ENCODE assay signal across 8 mouse cellular contexts in the genomic region with DNA sequence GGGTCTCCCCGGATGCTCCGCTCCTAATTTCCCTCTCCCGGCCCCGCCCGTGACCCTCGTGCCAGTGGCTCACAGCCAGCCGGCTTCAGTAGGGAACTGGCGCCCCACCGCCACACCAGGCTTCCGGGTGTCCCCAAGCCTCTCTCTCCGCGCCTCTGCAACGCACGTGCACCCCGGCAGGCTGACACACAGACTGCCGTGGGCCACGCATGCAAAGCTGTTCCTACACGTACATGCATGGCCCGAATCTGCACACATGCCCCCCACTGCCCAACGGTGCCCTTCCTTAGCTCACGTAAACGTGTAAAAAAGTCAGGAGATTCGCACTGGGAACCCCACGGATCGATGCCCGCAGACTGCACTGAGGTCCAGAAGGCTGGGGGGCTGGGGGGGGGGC. TPM values are rescaled to one million over a fixed set of nuclear protein-coding genes. Genes with fewer than 3 reads are reported as not detected.
DNase-seq lines count a peak whose midpoint lies in the region; ATAC-seq lines count a peak whose summit lies in the region.
"Had no signal": no experiment of that assay in that cellular context is flagged by ENCODE, and none has a peak within 500 bp of the region (broad histone marks: within the 10 kb centered on the region; RNA-seq: fewer than 3 reads in every experiment).

No protein-coding gene starts in this region.

- peaks cover 14% of the 10 kb centered on the region for H3K4me1 ChIP-seq in limb, embryonic 11.5 days (ENCODE audit: control insufficient read depth, insufficient read depth, low read length)
- H3K4me1 ChIP-seq in midbrain, embryonic 11.5 days (ENCODE audit: control insufficient read depth, insufficient read depth, low read length): peaks cover 7% of the 10 kb centered on the region; the same call in 1 of the 2 replicates

- H3K9me3 ChIP-seq in limb, embryonic 11.5 days (ENCODE audit: control insufficient read depth, low read length): no peaks in the 10 kb centered on the region
- H3K9me3 ChIP-seq in midbrain, embryonic 11.5 days (ENCODE audit: control insufficient read depth, low read length): no peaks in the 10 kb centered on the region

- peak overlapping the region; percentile 85 for H3K4me3 ChIP-seq in limb, embryonic 11.5 days (ENCODE audit: low read depth, low read length)
- peak overlapping the region; percentile 75 for H3K4me3 ChIP-seq in midbrain, embryonic 11.5 days (ENCODE audit: low read depth, low read length)

- no peaks in the 10 kb centered on the region for H3K27me3 ChIP-seq in limb, embryonic 11.5 days (ENCODE audit: control insufficient read depth, insufficient read depth, low read length)
- peaks cover 4% of the 10 kb centered on the region; the same call in 1 of the 2 replicates for H3K27me3 ChIP-seq in midbrain, embryonic 11.5 days (ENCODE audit: control insufficient read depth, insufficient read depth, low read length)

- H3K4me2 ChIP-seq in limb, embryonic 11.5 days (ENCODE audit: low read depth, severe bottlenecking): peak overlapping the region; percentile 97
- H3K4me2 ChIP-seq in midbrain, embryonic 11.5 days: peak overlapping the region; percentile 96

- under 1% methylated on average over 26 of the region's 26 CpGs for WGBS in limb, embryonic 11.5 days
- WGBS in midbrain, embryonic 11.5 days: 0% methylated on average over 26 of the region's 26 CpGs

- 0 out of 2 replicates have a peak, but pooled peaks have one; percentile 10 for ATAC-seq in limb, embryonic 11.5 days (ENCODE audit: insufficient number of reproducible peaks, low FRiP score, low TSS enrichment, low read depth)
- no peak for ATAC-seq in midbrain, embryonic 11.5 days (ENCODE audit: low FRiP score)

- H3K9ac ChIP-seq in limb, embryonic 11.5 days (ENCODE audit: low read length): peak overlapping the region; percentile 84
- peak overlapping the region; percentile 85 for H3K9ac ChIP-seq in midbrain, embryonic 11.5 days (ENCODE audit: low read length)

- DNase-seq in adipocyte (ENCODE audit: low spot score): peak; percentile 61
- peak; percentile 64 to 65 for DNase-seq in cerebellum, postnatal 10 days
- peak; percentile 65 for DNase-seq in gastrocnemius, postnatal 25 days
- peak; percentile 79 for DNase-seq in induced T-regulatory cell, adult 2 months (ENCODE audit: low read depth)
- DNase-seq in limb, embryonic 11.5 days (ENCODE audit: low spot score): peak; percentile 62
- DNase-seq in midbrain, embryonic 11.5 days (ENCODE audit: low spot score, missing footprints): no peak
- DNase-seq in spleen, adult 18-20 months: peak; percentile 58 to 61

- peaks cover 7% of the 10 kb centered on the region for H3K36me3 ChIP-seq in limb, embryonic 11.5 days (ENCODE audit: control insufficient read depth, insufficient read depth, low read length)
- H3K36me3 ChIP-seq in midbrain, embryonic 11.5 days (ENCODE audit: control insufficient read depth, insufficient read depth, low read length): peaks cover 3% of the 10 kb centered on the region; the same call in 1 of the 2 replicates

- no peak overlapping the region for H3K27ac ChIP-seq in limb, embryonic 11.5 days (replicated peaks; ENCODE audit: low read depth, low read length)
- no peak overlapping the region for H3K27ac ChIP-seq in midbrain, embryonic 11.5 days (ENCODE audit: low read depth, low read length)

RNA-seq across cellular contexts. Expression of gene 1700017B05Rik, which starts 0.9 kb away (rescaled TPM):
- total RNA-seq in gastrocnemius, postnatal 25 days (2021): 1 to 10 TPM; 2.9 to 5.2 TPM
- 13.9 and 15.6 TPM in 2 replicates for polyA plus RNA-seq in limb, embryonic 11.5 days (2014; fragmentation: Nextera tagmentation; extraction: Ambion mirVana)
- 6.4 and 9.3 TPM in 2 replicates for polyA plus RNA-seq in midbrain, embryonic 11.5 days (2014; fragmentation: Nextera tagmentation; extraction: Ambion mirVana)

RNA-seq across cellular contexts. Expression of gene Trcg1, which starts 25.2 kb away (rescaled TPM):
- total RNA-seq in gastrocnemius, postnatal 25 days (2021): not detected
- polyA plus RNA-seq in limb, embryonic 11.5 days (2014; fragmentation: Nextera tagmentation; extraction: Ambion mirVana): not detected in 2 replicates
- polyA plus RNA-seq in midbrain, embryonic 11.5 days (2014; fragmentation: Nextera tagmentation; extraction: Ambion mirVana): not detected in 2 replicates
- polyA plus RNA-seq: gonadal fat pad, adult 2 months had no signal
